Mouse (Mus musculus) megakaryocyte, adult 5-6 weeks (primary cell): Measurements from ENCODE around the gene Clec12b. TPM values are rescaled to one million over a fixed set of nuclear protein-coding genes. Genes with fewer than 3 reads are reported as not detected.
"Not testable (repeated sequence)": the region's sequence is repeated elsewhere in the genome, so short reads cannot be mapped to it uniquely, and the experiment has no call there.

Source experiments
- ATAC-seq: 2 replicates; pipeline ENCODE4 v1.8.0; 2016; ENCODE audit warnings: mild to moderate bottlenecking, inconsistent platforms; ENCODE audit not compliant: poor library complexity, severe bottlenecking
- total RNA-seq, 2 experiments: library from RNA; stranded (forward) in 1 of 2; stranded (reverse) in 1 of 2; fragments of 153-499, 151-499 nt in 1 of 2; fragments of 221-1000, 200-1000 nt in 1 of 2; gene quantifications; 2 replicates each; pipeline versions ENCODE4 v1.2.3 to v1.2.4; 2015 to 2017

Gene Clec12b
- total RNA-seq, 2 experiments from 2014 or later = not detected

- ATAC-seq = peak; percentile 99
Observed at GRCm38 (mm10) chr6:129374937-129375471, 10.7 kb downstream of the Clec12b start.

- ATAC-seq = peak; percentile 63
Observed at GRCm38 (mm10) chr6:129369374-129370132, 16.1 kb downstream of the Clec12b start.

GRCm38 (mm10) chr6:129365959-129366359 is 19.7 kb downstream of the Clec12b start:
- ATAC-seq = peak; percentile 78

GRCm38 (mm10) chr6:129363942-129364341 is 21.7 kb downstream of the Clec12b start:
- ATAC-seq = no peak

- no peak for ATAC-seq
Observed at GRCm38 (mm10) chr6:129359515-129359914, 26.2 kb downstream of the Clec12b start.

GRCm38 (mm10) chr6:129356430-129356829 is 29.2 kb downstream of the Clec12b start:
- ATAC-seq = peak; percentile 80

GRCm38 (mm10) chr6:129355774-129356173 is 29.9 kb downstream of the Clec12b start:
- peak; percentile 13; the same call in 1 of the 2 replicates for ATAC-seq

- 0 out of 2 replicates have a peak, but pooled peaks have one; percentile 15 for ATAC-seq
Observed at GRCm38 (mm10) chr6:129351091-129351490, 34.6 kb downstream of the Clec12b start.

GRCm38 (mm10) chr6:129349524-129350352 is 35.9 kb downstream of the Clec12b start:
- ATAC-seq = peak; percentile 86

- ATAC-seq = peak; percentile 76
Observed at GRCm38 (mm10) chr6:129344408-129344807, 41.3 kb downstream of the Clec12b start.

GRCm38 (mm10) chr6:129342391-129342790 is 43.3 kb downstream of the Clec12b start, which contains the start of gene Clec12a:
Gene Clec12a (plus strand): TSS chr6:129342691.
- ATAC-seq = not testable (repeated sequence)

GRCm38 (mm10) chr6:129337751-129338150 is 47.9 kb downstream of the Clec12b start:
- ATAC-seq = peak; percentile 39; the same call in 1 of the 2 replicates

GRCm38 (mm10) chr6:129333674-129334078 is 52.0 kb downstream of the Clec12b start:
- peak; percentile 99 for ATAC-seq

- ATAC-seq = no peak
Observed at GRCm38 (mm10) chr6:129331610-129332009, 54.1 kb downstream of the Clec12b start, which contains the start of gene 4922502D21Rik. Gene 4922502D21Rik (minus strand): TSS chr6:129331796.

- 0 out of 2 replicates have a peak, but pooled peaks have one; percentile 21 for ATAC-seq
Observed at GRCm38 (mm10) chr6:129326568-129327150, 59.0 kb downstream of the Clec12b start.

GRCm38 (mm10) chr6:129326016-129326415 is 59.7 kb downstream of the Clec12b start:
- peak; percentile 72 for ATAC-seq

Other genes starting within 250 kb of the Clec12b start
- gene Clec2d, start 205.3 kb downstream of the Clec12b start, total RNA-seq (2015) = 28.2 and 41.3 TPM in 2 replicates
- 238 and 253 TPM in 2 replicates for gene Clec2d, start 205.3 kb downstream of the Clec12b start, total RNA-seq (2017)
- 21.3 and 25.9 TPM in 2 replicates for gene Cd69, start 110.4 kb downstream of the Clec12b start, total RNA-seq (2015)
- gene Cd69, start 110.4 kb downstream of the Clec12b start, total RNA-seq (2017) = 20.6 and 22.7 TPM in 2 replicates
- 0.54 TPM in 1 of 2 replicates, not detected in the other for gene 4922502D21Rik, start 54.1 kb downstream of the Clec12b start, total RNA-seq (2015)
- gene 4922502D21Rik, start 54.1 kb downstream of the Clec12b start, total RNA-seq (2017) = 0.44 TPM in 1 of 2 replicates, not detected in the other
- gene Clec12a, start 43.2 kb downstream of the Clec12b start, total RNA-seq (2015) = 449 and 472 TPM in 2 replicates
- 389 and 405 TPM in 2 replicates for gene Clec12a, start 43.2 kb downstream of the Clec12b start, total RNA-seq (2017)
- gene Clec1b, start 11.4 kb upstream of the Clec12b start, total RNA-seq (2015) = 3.6 and 5.5 TPM in 2 replicates
- 3.8 and 4.5 TPM in 2 replicates for gene Clec1b, start 11.4 kb upstream of the Clec12b start, total RNA-seq (2017)
- gene Clec9a, start 23.0 kb upstream of the Clec12b start, total RNA-seq (2015) = 27.6 and 31.4 TPM in 2 replicates
- gene Clec9a, start 23.0 kb upstream of the Clec12b start, total RNA-seq (2017) = 13.4 and 14.3 TPM in 2 replicates
- 0.07 TPM in 1 of 2 replicates, not detected in the other for gene Clec1a, start 66.1 kb upstream of the Clec12b start, total RNA-seq (2015)
- 0.15 TPM in 1 of 2 replicates, not detected in the other for gene Clec1a, start 66.1 kb upstream of the Clec12b start, total RNA-seq (2017)
- 10.0 and 12.9 TPM in 2 replicates for gene Olr1, start 121.3 kb upstream of the Clec12b start, total RNA-seq (2015)
- gene Olr1, start 121.3 kb upstream of the Clec12b start, total RNA-seq (2017) = 9.6 and 13.9 TPM in 2 replicates
- not detected in 2 replicates for gene Tmem52b, start 126.7 kb upstream of the Clec12b start, total RNA-seq (2015)
- gene Tmem52b, start 126.7 kb upstream of the Clec12b start, total RNA-seq (2017) = not detected in 2 replicates
- gene Gabarapl1, start 147.3 kb upstream of the Clec12b start, total RNA-seq (2015) = 5.6 and 7.4 TPM in 2 replicates
- 17.6 and 20.7 TPM in 2 replicates for gene Gabarapl1, start 147.3 kb upstream of the Clec12b start, total RNA-seq (2017)
- gene Klre1, start 192.0 kb upstream of the Clec12b start, total RNA-seq (2015) = 3.9 and 7.2 TPM in 2 replicates
- gene Klre1, start 192.0 kb upstream of the Clec12b start, total RNA-seq (2017) = 4.1 and 8.3 TPM in 2 replicates
- gene Klrd1, start 205.9 kb upstream of the Clec12b start, total RNA-seq (2015) = 20.4 and 41.6 TPM in 2 replicates
- gene Klrd1, start 205.9 kb upstream of the Clec12b start, total RNA-seq (2017) = 14.1 and 18.1 TPM in 2 replicates
- gene Klrk1, start 238.0 kb upstream of the Clec12b start, total RNA-seq (2015) = 22.0 and 28.7 TPM in 2 replicates
- gene Klrk1, start 238.0 kb upstream of the Clec12b start, total RNA-seq (2017) = 19.9 and 34.0 TPM in 2 replicates